Mouse (Mus musculus) spleen, adult 12 weeks (tissue): ENCODE measurements around the gene Ppat.
"Not testable (repeated sequence)": the region's sequence is repeated elsewhere in the genome, so short reads cannot be mapped to it uniquely, and the experiment has no call there.

Experiments used
- DNase-seq: peaks from one replicate; pipeline ENCODE4 v3.0.0; 2022; ENCODE audit warnings: low spot score

Ppat gene

DNA sequence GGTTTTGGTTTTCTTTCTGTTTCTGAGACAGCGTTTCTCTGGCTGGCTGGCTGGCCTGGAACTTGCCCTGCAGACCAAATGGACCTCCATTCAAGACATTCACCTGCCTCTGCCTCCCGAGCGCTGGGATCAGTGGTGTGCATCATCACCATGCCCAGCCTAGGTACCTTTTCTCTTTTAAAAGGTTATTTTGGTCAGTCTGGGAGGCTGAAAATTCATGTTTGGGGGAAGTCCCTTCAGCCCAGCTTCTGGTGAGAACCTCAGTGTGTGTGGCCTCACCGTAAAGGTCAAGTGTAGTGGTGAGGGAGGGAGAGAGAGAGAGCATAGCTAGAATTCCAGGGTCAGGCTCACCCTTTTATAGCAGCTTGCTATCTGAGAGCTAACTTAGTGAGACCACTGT is 3.6 kb downstream of the Ppat start:
- DNase-seq, result no peak

DNA sequence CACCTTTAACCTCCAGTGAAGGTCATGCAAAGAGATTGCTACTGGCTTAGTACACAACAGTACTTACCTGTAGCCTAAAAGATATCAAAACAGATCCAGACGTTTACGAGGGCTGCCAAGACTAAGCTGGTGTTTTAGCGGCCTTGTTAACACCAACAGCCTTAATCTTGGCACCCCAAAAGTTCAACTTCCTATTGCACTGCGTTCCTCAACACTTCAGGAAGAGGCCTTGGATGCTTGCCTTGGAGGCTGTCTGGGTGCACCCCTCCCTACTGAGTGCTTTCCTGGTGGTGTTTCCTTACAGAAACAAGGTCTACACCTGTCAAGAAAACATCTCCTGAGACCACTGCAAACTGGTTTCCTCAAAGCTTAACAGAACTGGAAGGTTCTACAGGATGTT is 4.2 kb downstream of the Ppat start:
- DNase-seq, result no peak

DNA sequence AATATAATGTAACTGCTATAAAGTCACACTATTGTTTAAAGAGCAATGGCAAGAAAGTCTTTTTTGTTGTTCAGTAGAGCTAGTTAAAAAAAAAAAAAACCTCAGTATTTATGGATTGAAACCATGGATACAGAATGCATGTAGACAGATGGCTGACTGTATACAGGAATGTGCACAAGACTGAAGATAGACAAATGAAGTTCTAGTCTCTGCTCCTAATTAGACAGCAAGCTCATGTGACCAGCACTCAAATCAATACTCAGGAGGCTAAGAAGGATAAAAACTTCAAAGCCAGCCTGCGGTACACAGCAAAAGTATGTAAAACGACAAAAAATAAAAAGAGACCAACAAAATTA is 5.7 kb downstream of the Ppat start:
- no peak for DNase-seq

DNA sequence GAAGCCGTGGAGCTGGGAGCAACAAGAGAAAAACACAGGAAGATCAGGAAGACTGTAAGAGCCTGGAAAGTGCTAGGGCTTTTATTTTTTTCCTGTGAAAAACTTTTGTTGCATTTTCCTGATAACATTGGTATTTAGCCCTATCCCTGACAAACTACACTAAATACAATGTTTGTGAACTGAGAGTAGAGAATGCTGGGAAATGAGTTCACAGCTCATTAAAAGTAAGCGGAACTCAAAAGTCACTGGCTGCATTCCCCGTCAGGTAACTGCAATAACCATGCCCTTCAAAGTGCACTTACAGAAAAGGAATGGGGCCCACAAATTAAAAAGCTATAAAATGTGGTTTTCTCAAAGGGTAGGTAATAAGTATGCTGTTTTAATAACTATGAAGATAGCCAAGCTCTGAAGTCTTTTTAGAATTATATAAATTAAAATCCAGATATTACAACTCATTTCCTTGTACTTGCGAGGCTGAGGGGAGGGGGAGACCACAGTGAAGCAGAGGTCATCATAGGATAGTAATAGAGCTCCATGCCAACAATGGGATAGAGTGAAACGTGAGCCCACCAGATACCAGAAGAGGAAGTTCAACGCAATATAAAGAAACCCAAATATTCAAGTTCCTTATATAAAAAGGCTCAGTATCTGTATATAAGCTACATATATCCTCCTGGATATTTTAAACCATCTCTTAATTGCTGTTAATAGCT is 6.3 kb downstream of the Ppat start:
- DNase-seq, result no peak

DNA sequence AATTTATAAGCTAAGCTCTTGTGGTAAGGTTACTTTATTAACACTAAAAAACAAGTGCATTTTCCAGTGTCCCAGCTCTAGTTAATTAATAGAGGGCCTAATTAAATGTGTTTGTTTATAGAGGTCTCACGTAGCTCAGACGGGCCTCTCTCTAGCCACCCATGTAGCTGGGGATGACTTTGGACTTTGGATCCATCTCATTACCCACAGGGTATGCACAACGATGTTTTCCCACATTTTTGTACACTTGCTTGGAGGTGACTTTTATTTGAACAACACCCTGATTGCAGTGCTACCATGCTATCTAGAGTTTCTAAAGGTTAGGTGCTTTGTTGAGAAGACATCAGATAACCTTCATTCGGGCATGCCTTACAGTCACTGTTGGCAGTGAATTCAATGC is 8.9 kb downstream of the Ppat start:
- DNase-seq, result no peak

DNA sequence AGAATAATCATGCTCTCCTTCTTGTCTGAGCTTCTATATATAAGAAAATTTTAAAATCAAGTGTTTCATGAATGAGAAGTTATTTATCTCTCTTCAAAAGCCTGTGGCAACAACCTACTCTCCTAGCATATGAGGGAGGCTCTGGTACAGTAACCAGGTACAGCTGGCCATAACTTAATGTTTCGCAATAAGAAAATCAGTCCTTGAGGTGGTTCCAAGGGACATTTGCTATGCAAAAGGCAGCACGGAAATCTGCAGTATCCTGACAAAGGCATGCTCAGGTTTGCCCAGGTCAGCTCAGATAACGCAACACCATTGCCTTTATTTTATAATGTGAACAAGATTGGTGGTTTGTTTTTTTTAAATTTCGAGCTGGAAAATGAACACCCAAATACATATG is 9.4 kb downstream of the Ppat start:
- no peak for DNase-seq

DNA sequence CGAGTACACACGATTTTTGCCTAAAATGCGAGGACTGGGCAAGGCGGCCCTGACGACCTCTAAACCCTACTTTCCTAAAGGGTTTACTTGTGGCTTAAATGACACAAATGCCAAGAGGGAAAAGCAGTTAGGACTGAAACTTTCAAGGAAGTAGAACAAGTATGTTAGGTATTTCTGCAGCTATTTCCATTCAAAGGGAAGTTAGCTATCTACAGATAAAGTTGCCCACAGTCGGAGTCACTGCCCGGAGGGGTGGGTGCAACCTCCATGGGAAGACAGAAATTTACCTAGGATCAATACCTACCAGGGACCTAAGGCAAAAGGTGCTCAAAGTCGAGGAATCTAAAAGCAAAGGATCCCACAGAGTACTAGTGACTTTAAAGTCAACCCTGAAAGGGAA is 11.7 kb downstream of the Ppat start:
- no peak for DNase-seq

DNA sequence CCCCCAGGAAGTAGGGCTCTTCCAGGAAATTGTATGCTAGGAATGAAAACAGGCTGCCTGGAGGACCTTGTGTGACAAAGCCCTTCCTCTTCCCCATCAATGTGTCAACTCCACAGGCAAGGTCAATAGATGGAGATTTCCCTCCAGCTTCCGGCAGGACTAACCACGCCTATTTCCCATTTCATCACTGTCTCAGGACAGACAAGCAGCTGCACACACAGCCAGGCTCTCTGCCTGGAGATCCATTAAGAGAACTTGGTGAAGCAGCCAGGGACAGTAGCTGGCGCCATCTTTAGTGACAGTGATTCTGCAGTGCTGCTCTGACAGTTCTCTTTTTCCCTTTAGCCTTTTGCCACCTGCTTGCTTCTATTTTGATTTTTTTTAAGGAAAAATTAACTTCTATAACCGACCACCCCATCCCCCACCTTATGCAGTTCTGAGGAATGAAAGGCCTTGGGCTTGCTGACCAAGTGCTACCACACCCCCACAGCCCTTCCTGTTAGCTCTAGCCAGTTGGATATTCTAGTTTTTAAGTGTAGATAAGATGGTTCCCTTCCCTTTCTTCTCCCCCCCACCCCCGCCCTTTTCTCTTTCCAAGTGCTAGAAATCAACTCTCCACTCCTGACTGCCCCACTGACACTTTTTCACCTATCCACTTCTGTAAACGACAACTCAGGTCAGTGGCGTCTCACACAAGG is 22.0 kb downstream of the Ppat start:
- no peak for DNase-seq

DNA sequence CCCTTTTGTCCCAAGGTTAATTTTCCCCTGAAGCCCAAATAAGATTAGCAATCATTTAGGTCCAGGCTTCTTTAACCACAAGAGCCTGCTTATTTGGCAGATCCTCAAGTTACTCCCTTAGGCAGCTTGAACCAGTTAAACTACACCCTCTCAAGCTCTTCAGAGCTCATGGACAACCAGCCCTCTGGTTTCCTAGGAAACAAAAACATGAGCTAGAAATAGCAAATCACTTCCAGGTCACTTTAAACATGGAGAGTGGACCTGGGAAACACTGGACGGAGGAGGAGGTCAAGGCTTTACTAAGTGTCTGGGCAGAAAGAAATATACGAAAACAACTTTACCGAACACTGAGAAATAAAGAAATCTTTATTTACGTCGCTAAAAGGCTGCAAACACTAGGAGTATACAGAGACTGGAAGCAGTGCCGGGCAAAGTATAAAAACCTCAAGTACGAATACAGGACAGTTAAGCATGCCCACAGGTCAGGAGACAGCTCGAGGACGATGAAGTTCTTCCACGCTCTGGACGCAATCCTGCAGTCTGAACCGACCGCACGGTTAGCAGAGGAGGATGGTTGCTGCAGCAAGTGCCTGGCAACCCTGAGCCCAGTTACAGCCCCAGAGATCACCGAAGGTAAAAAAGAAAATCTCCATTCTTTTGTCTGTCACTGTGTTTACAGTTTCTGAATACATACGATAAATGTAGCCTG is 23.1 kb downstream of the Ppat start:
- DNase-seq, result no peak

DNA sequence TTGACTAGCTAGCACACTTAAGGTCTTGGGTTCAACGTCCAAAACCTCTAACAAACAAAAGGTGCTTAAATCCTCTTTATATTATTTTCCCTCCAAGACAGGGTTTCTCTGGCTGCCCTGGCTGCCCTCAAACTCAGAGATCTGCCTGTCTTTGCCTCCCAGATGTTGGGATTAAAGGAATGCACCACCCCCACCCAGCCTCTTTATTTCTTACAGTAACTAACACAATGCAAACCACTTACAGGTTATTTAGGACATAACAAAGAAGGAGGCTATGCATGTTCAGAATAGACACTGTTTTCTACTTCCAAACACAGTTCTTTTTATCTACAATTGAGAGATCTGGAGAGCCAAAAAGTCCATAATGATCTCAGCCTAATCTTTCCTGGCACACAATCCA is 27.1 kb downstream of the Ppat start:
- DNase-seq, result no peak

DNA sequence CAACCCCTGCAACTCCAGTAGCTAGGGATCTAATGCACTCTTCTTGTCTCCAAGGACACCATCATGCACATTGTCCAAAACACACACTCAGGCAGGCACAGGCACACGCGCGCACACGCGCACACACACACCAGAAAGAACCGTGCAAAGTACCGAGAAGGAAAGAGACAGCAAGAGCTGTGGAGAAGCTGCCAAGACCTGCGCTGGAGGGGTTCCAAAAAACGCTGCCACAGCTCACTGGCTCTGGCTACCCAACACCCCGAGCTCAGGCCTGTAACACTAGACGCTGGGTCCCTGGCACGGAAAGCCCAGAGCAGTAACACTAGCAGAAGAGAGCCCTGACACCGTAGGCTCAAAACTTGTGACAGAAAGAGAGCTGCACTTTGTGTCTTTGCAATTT is 27.9 kb downstream of the Ppat start:
- no peak for DNase-seq

DNA sequence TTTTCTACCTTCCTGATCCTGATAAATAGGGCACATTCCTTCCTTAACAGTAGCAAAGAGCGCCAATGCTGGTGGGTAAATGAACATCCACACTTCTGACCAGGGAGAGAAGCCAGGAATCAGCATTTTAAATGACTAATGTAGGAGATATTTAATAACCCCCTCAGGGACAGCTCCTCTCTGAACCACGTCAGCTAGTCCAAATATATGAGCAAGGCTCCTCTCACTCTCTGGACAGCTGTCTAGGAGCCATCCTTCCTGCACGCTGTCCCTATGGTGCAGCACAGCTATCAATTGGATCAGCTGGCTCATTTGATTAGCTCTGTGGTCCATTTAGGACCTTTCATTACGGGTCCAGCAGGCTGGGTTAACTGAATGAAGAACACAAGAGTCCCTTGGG is 28.5 kb downstream of the Ppat start:
- DNase-seq, result no peak

DNA sequence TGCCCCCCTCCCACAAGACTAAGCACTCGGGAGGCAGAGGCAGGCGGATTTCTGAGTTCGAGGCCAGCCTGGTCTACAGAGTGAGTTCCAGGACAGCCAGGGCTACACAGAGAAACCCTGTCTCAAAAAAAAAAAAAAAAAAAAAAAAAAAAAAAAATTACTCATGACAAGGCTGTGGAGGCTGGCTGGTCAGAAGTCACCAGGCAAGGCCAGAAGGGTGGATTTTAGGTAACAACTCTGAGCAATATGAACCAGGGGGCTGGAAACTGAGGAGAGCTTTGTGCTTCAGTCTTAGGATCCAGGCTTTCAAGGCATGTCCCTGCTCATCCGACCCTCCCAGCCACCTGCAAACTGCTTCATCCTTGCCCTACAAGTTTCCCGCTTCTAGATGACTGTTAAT is 38.9 kb downstream of the Ppat start:
- DNase-seq, result not testable (repeated sequence)

DNA sequence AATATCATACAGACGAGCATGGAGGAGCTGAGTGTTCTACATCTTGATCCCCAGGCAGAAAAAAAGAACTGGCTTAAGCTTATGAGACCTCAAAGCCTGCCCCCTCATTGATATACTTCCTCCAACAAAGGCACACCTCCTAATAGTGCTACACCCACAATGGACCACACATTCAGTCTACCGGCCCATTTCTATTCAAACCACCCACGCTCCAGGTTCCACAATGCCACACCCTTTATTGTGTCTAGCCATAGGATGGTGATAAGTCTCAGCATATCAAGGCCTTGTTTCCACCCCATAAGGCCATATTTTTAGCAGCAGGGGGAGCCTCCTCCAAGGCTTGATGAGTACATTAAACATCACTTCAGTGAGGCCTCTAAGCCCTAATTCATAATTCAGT is 40.6 kb downstream of the Ppat start:
- DNase-seq, result no peak

DNA sequence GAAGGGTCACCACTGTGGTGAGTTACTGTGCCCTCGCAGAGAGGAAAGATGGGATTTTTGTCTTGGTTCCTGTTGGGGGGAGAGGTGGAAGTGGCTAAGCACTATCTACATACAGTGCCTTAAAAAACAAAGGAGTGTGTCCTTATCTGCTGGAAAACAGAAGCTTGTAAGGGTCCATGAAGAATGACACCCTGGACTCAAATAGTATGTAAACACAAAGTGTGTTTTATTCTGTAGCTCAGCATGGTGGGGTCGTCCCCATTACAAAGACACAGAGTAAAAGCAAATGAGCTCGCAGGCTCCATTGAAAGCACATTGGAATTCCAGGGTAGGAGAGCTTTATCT is 45.3 kb downstream of the Ppat start:
- no peak for DNase-seq

DNA sequence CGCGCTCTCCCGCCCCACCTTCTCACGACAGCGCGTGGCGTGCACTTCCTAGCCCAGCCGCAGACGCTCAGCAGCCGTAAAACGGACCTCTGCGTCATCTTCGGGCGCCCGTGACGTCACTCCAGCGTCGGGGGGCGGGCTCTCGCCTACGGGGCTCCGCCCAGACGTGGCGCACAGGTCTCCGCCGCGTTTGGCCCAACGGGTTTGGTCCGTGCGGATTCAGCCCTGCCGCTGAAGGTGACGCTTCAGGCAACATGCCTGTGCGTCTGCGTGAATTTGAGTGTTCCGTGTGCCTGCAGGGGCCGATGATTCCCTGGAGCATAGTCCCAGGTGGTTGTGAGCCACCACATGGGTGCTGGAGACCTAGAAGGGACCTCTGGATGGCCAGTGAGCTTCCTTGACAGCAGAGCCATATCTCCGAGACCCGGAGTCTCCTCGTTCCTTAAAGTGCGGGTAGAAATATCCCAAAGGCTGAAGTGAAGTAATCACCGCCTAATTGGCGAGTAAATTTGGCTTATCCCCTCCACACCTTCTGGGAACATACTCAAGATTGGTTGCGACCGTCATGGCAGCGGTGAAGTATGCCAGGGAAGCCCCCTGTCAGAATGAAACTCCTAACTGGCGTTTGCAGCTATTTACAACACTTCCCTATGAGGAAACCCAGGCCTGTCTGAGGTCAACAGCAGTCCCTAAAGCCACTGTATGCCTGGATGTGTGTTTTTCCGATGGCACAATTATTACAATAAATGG is 45.8 kb downstream of the Ppat start, which contains the start of gene Aasdh:
Gene Aasdh, minus strand, starts transcription at position 110 of the 750 bp plus-strand sequence.
- DNase-seq, result peak; percentile 100

DNA sequence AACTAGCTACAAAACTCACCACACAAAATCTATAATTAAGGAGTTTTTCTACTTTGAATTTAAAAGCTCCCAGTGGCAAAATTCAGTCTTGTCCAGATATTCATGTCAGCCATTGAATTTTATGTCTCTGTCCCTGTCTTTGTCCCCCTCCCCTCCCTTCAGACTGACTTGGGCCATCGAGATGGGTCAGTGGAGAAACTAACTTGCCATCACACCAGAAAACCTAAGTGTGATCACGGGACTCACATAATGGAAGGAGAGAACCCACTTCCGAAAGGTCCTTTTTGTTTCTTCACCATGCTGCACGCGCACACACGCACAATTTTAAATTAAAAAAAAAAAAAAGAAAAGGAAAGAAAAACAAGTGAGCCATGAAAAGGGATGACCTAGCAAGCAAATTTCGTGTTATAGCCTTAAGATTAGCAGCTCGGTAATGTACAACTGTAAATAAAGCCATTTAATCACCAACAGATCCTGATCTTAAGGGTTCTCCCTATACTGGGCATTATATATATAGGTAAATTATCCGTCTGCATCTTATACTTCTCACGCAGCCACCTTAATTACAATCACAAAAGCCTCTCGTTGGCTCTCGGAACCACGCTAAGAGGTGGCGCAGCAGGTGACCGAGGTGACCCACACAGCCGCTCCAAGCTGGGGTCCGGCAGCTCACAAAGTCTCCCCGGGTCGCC is 46.5 kb downstream of the Ppat start:
- DNase-seq, result no peak

DNA sequence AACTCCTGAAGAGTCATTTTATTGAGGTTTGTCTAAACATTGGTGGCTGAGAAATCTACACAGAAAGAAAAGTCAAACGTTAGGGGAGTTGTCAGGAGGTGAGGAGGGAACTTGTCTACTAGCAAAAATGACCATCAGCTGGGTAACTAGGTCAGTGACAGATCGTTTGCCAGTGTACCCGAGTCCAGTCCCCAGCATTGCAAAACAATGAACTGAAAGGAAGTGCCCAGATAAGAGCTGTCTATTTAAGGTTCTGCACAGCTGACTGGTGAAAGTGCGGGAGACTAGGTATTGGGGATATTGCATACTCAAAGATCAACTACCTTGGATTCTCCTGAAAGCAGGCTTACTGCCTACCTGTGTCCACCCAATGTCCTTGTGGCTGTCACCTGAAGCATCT is 49.2 kb downstream of the Ppat start:
- no peak for DNase-seq

DNA sequence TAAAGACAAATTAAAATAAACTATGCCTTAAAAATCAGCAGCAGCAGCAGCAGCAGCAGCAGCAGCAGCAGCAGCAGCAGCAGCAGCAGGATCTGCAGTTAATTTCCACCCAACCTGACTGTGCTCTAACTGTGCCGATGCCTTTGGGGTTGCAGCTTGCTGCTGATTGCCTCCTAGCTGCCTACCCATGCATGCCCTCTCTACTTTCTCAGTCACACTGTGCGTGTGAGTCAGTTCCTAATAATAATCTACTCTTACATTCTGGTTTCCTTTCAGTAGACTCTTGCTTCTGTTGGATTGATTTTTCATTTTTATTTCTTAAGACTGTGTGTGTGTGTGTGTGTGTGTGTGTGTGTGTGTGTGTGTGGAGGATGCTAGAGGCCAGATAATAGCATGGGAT is 58.3 kb downstream of the Ppat start:
- no peak for DNase-seq

DNA sequence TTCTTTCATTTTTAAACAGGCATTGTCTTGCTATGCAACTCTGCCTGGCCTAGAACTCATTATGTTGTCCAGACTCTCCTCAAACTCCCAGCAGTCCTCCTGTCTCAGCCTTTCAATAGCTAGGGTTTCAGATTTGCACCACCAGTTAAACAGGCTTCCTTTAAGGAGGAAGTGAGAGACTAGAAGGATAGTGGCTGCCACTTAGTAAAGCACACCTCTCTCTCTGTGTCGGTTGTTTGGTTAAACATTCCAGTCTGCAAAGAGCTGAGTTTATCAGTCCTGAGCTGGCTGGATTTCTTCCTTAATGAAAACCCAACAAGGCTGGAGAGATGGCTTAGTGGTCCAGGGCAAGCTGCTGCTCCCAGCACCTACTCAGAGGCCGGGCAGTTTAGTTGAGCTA is 58.8 kb downstream of the Ppat start:
- no peak for DNase-seq

DNA sequence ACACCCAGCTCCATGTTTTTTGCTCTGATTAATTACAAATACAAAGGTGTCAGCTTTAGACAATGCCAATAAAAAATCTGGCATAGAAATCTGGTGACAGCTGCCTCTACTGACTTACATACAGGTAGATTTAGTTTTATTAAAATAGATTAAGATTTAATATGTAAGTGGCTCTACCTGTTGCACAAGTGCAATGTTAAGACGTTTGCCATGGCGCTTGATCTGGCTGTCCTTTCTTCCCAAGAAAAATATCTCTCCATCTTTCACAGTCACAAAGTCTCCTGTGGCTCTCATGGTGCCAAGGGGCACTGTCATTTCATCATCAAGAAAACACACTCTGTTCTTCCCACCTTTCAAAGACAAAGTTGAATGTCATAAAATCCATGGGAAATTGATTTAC is 64.4 kb downstream of the Ppat start:
- no peak for DNase-seq

DNA sequence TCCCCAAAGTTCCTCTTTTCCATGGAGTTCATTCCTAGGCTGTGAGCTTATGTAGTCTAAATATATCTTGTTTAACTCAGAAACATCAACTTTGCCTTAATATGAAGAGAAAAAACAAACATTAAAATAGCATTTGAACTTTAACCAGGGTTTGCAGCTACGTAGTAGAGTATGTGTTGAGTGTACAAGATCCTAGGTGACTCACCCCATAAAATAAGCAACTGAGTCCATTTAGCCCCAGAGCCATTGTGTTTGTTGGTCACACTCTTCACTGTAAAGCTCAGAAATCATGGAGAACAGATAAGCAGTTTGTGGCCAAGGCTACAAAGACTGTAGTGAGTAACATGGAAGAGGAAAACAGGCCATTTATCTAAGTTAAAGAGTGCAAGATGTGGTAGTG is 67.3 kb downstream of the Ppat start:
- no peak for DNase-seq
